Mouse (Mus musculus) liver, postnatal 0 days (tissue): ENCODE results near the gene Ovch2. TPM values are rescaled to one million over a fixed set of nuclear protein-coding genes. Genes with fewer than 3 reads are reported as not detected.

ENCODE experiments used
- ATAC-seq: fragments of 200-750 bp; cut with Nextera tagmentation; 2 replicates; pipeline ENCODE4 v1.8.0; 2017; ENCODE audit warnings: mild to moderate bottlenecking, moderate library complexity
- DNase-seq: peaks from one replicate; pipeline ENCODE4 v3.0.0-alpha.2; 2016
- H3K27ac ChIP-seq: fragments of 300-500 bp; sonication (generic); 2 replicates; pipeline ENCODE4 v1.5.1; 2014; ENCODE audit warnings: antibody characterized with exemption, moderate library complexity, mild to moderate bottlenecking, low read depth
- H3K27me3 ChIP-seq: fragments of 300-500 bp; sonication (generic); 2 replicates; pipeline ENCODE4 v1.6.1; 2014; ENCODE audit warnings: low read length, control low read depth, mixed read lengths; ENCODE audit not compliant: insufficient read depth
- H3K36me3 ChIP-seq: fragments of 300-500 bp; sonication (generic); replicated peaks from 2 replicates; pipeline ENCODE4 v1.6.1; 2014; ENCODE audit warnings: mild to moderate bottlenecking, control low read depth, low read length, moderate library complexity, mixed read lengths; ENCODE audit not compliant: insufficient read depth
- H3K4me1 ChIP-seq: fragments of 300-500 bp; sonication (generic); 2 replicates; pipeline ENCODE4 v1.6.1; 2014; ENCODE audit warnings: antibody characterized with exemption, mild to moderate bottlenecking, control low read depth; ENCODE audit not compliant: insufficient read depth
- H3K4me2 ChIP-seq: fragments of 300-500 bp; sonication (generic); 2 replicates; pipeline ENCODE4 v1.6.1; 2014; ENCODE audit warnings: low read depth, mild to moderate bottlenecking, low read length, moderate library complexity, mixed read lengths
- H3K4me3 ChIP-seq: fragments of 300-500 bp; sonication (generic); 2 replicates; pipeline ENCODE4 v1.5.1; 2014; ENCODE audit warnings: low read depth, low read length
- H3K9ac ChIP-seq: fragments of 300-500 bp; sonication (generic); replicated peaks from 2 replicates; pipeline ENCODE4 v1.6.1; 2014; ENCODE audit warnings: mild to moderate bottlenecking, moderate library complexity
- H3K9me3 ChIP-seq: fragments of 300-500 bp; sonication (generic); 2 replicates; pipeline ENCODE4 v1.6.1; 2016; ENCODE audit warnings: mild to moderate bottlenecking, control low read depth, low read length, mixed read lengths
- CTCF ChIP-seq: sonication (generic); IDR thresholded peaks from 2 replicates; pipeline ENCODE4 v1.5.1; 2016; ENCODE audit warnings: antibody characterized with exemption, low read depth
- EP300 ChIP-seq: IDR thresholded peaks from 2 replicates; pipeline ENCODE4 v1.6.1; 2016; ENCODE audit warnings: antibody characterized with exemption, low read depth, mild to moderate bottlenecking
- WGBS: fragments of 180-500 bp; shearing (Covaris S2); extraction: QIAGEN DNeasy Blood & Tissue Kit; methylation state at CpG from one replicate; pipeline ENCODE4 v1.1.7; 2014; ENCODE audit not compliant: insufficient replicate concordance; 5-methylcytosine and 5-hydroxymethylcytosine counted together
- polyA plus RNA-seq: library from polyadenylated mRNA; unstranded; fragments of >200 nt; fragmentation: Nextera tagmentation; extraction: Ambion mirVana; gene quantifications from 2 replicates; pipeline ENCODE4 v1.2.1, GENCODE M21; 2015

The Ovch2 gene
- polyA plus RNA-seq, 1 experiment from 2014 or later, result not detected

GRCm38 (mm10) chr7:107802138-107802537 lies 1.1 kb upstream of the Ovch2 start:
- H3K27ac ChIP-seq, result no peak overlapping the region
- no peak overlapping the region for H3K9ac ChIP-seq
- no peak overlapping the region for H3K4me3 ChIP-seq
- H3K4me2 ChIP-seq, result no peak overlapping the region
- ATAC-seq (no peak), DNase-seq (no peak)
- H3K27me3 ChIP-seq, result no peaks in the 10 kb centered on the region
- H3K9me3 ChIP-seq, result no peaks in the 10 kb centered on the region
- H3K36me3 ChIP-seq, result no peaks in the 10 kb centered on the region
- TF ChIP-seq EP300, result no peak
- no peak for TF ChIP-seq CTCF
- 62% methylated on average over 3 of the region's 3 CpGs for WGBS
- H3K4me1 ChIP-seq, result no peaks in the 10 kb centered on the region

DNA sequence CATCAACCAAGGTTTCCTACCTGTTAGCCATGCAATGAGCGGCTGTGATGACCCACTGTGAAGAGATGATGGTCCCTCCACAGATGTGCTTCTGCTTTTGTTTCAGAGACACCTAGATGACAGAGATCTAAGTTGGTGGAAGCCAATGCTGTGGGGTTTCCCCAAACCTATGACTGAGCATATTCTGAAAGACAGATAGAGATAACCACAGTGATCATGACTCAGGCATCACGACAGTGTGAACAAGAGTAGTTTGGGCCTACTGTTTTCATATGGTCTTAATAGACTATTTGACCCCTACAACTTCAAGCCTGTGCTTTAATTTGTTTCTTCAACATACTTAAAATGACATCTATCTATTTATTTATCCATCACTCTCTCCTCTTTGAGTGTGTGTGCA lies 4.5 kb downstream of the Ovch2 start:
- WGBS, result 65% methylated on average over 2 of the region's 2 CpGs
- no peak for ATAC-seq

DNA sequence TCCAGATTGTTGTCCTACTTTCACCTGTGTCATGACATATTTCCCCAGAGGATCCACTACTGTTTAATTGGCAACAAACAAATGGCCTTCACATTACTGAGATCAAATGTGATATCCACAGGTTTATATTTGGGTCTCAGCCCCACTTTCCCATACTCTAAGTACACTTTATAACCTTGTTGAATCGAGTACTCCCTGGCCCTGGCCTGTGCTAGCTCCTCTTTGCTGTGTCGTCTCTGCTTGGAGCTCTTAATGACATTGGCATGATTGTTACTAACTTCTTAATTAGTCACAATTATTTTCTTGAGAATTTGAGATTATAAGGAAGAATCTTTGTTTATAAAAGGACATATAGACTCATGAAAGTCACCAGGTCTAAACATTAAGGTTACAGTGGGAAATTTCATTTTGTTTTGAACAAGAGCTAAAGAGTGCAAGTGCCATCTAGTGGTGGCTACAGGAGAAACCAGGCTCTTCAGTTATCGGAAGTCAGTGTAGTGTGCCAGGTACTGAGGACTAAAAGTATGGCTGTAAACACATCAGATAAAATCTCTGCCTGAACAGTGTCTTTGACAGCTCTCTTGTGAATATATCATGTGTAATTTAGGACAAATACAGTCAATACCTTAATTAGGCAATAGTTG lies 12.9 kb downstream of the Ovch2 start:
- Histone ChIP-seq H3K27ac (no peak overlapping the region), H3K9me3 (no peaks in the 10 kb centered on the region), H3K9ac (no peak overlapping the region), H3K4me2 (no peak overlapping the region), H3K4me3 (no peak overlapping the region), H3K27me3 (no peaks in the 10 kb centered on the region), H3K4me1 (no peaks in the 10 kb centered on the region), H3K36me3 (no peaks in the 10 kb centered on the region)
- no peak for DNase-seq
- TF ChIP-seq CTCF (peak; percentile 65), EP300 (no peak)
- ATAC-seq, result no peak
- WGBS, result 57% methylated on average over 3 of the region's 3 CpGs

More for the DNA sequence above, 4.5 kb downstream of the Ovch2 start:
- H3K4me1 ChIP-seq, result no peaks in the 10 kb centered on the region
- H3K4me2 ChIP-seq, result no peak overlapping the region
- H3K4me3 ChIP-seq, result no peak overlapping the region
- H3K36me3 ChIP-seq, result no peaks in the 10 kb centered on the region
- no peak overlapping the region for H3K27ac ChIP-seq
- TF ChIP-seq CTCF (no peak), EP300 (no peak)
- H3K9me3 ChIP-seq, result no peaks in the 10 kb centered on the region
- H3K9ac ChIP-seq, result no peak overlapping the region
- H3K27me3 ChIP-seq, result no peaks in the 10 kb centered on the region
- DNase-seq, result no peak

DNA sequence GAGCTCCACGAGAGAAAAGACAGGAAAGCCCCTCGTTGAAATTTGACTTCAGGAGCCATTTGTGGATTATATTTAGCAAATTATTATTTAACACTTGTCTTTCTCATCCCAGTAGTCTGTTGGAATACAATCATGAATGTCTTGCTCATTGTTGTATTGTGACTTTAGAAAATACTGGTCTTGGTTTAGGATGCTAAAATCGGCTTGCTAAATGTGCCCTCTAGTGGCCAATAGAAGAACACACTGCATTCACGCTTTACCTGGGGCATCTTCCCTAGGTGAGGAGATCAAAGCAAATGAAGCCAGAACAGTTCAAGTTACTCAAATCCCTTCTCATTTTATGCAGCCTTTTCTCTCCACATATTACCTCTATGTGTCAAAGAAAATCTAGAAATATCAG lies 21.4 kb downstream of the Ovch2 start:
- ATAC-seq (no peak), DNase-seq (no peak)
- Histone ChIP-seq H3K4me1 (no peaks in the 10 kb centered on the region), H3K27ac (no peak overlapping the region), H3K4me3 (no peak overlapping the region), H3K9me3 (no peaks in the 10 kb centered on the region), H3K36me3 (no peaks in the 10 kb centered on the region), H3K4me2 (no peak overlapping the region), H3K27me3 (no peaks in the 10 kb centered on the region), H3K9ac (no peak overlapping the region)
- 34% methylated on average over 4 of the region's 4 CpGs for WGBS
- TF ChIP-seq EP300 (no peak), CTCF (peak; percentile 72)

- H3K4me2 ChIP-seq, result no peak overlapping the region
- H3K4me1 ChIP-seq, result no peaks in the 10 kb centered on the region
- no peak overlapping the region for H3K4me3 ChIP-seq
- TF ChIP-seq CTCF (no peak), EP300 (no peak)
- no peak for DNase-seq
- H3K9me3 ChIP-seq, result no peaks in the 10 kb centered on the region
- no peaks in the 10 kb centered on the region for H3K27me3 ChIP-seq
- H3K9ac ChIP-seq, result no peak overlapping the region
- ATAC-seq, result no peak
- whole genome bisulfite sequencing, result 48% methylated on average over 1 of the region's 1 CpGs
- H3K36me3 ChIP-seq, result no peaks in the 10 kb centered on the region
- H3K27ac ChIP-seq, result no peak overlapping the region
Observed at GRCm38 (mm10) chr7:107778216-107778615, 22.8 kb downstream of the Ovch2 start.

- Histone ChIP-seq H3K4me2 (no peak overlapping the region), H3K27me3 (no peaks in the 10 kb centered on the region), H3K4me3 (no peak overlapping the region), H3K27ac (no peak overlapping the region), H3K4me1 (no peaks in the 10 kb centered on the region), H3K9me3 (no peaks in the 10 kb centered on the region), H3K9ac (no peak overlapping the region), H3K36me3 (no peaks in the 10 kb centered on the region)
- ATAC-seq, result no peak
- TF ChIP-seq EP300 (no peak), CTCF (no peak)
- DNase-seq, result no peak
- 55% methylated on average over 6 of the region's 6 CpGs for WGBS
Observed at GRCm38 (mm10) chr7:107770812-107771211, 30.2 kb downstream of the Ovch2 start.
